Mouse (Mus musculus) left cerebral cortex, adult 9 months (tissue): ENCODE measurements at regions not wholly inside any gene's neighbourhood (a gene's known extent, or its start where the extent isn't known, plus 50 kb on each side); places are given as distances from the start of the nearest gene placed in this dataset.

ENCODE experiments used
- DNase-seq, 2 experiments: peaks; one replicate each; pipeline ENCODE4 v3.0.0; 2022; ENCODE audit warnings: low spot score in 2 of 2

DNA sequence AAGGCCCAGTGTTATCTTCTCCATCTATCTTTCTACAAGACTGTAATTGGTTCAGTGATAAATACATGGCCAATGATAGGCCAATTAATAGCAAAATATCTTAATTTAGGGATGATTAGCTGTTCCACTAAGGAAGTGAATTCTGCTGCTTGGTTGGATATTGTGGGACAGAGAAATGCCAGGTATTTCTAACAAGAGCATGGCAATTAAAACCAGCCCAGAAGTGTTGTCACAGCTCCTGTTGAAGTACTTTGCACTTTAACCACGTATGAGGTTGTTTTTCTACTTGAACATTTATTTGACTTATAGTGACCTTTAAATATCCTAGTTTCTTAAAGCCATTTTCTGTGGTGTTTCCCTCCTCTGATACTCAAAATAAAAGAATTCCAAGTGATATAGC, 65.7 kb upstream of the Acsl4 start:
- no peak for DNase-seq

- DNase-seq: no peak
These were observed 73.8 kb upstream of the Acsl4 start for GRCm38 (mm10) chrX:142464174-142464573.

GRCm38 (mm10) chrX:142464756-142465155, 74.4 kb upstream of the Acsl4 start:
- DNase-seq: no peak

DNA sequence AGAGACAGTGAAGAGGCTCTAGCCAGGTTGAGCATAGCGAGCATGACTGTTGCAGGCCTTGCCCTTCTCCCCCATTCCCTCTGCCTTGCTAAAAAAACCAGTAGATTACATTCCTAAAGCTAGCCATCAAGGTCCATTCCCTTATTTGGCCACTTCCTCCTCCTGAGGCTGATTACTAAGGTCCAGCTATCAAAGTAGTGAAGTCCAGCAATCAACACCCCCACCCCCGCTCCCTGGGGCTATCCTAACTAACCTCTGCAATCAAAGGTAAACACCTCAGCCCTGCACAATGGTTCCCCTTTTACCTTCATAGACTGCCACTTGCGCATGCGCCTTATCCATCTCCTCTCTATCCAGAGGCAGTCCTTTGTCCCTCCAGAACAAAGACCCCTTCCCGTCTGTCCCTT, 77.5 kb upstream of the Acsl4 start:
- no peak for DNase-seq

- DNase-seq: no peak
These were observed 78.1 kb upstream of the Acsl4 start for GRCm38 (mm10) chrX:142468388-142468787.

- no peak for DNase-seq
These were observed 78.8 kb upstream of the Acsl4 start for GRCm38 (mm10) chrX:142469048-142469634.

DNA sequence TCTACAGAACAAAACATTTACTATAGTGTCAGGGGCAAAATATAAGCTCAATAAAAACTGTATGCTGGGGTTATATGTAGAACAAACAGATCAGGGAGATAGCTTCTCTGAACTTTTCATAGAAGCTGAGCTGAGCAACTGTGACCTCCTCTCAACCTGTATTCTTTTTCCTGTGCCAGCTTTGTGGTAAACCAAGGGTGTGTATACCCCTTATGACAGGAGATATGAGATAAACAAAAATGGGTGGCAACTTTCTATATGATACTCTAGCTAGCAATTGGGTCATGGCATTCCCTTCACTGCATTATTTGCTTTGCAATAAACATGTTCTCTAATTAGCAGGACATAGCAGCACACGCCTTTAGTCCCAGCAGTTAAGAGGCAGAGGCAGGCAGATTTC, 79.7 kb upstream of the Acsl4 start:
- no peak for DNase-seq

DNA sequence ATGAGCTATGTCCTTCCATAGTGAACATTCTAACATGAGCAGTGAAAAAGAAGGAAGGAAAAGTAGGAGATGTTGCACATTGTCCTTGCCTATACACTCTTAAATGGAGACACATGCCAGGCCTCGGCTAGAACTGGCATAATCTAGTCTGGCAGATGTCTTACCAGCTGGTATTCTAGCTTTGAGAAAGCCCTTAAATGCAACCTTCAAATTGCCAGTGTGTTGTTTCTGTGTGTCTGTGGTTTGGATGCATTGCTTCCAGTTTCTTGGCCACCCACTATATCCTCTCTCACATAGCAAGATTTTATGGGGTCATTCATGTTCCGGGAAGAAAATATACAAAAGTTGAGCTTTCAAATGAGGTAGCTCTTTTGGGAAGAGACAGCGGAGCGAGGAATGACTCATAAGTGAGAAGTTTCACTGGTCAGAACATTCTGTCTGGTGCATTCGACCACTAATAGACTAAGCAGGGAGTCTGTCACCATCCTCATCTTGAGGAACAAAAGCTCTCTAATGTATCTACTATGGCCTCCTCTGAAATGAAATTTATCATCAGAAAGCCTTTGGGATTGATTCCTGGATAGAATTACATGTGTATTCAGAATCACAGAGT, 91.0 kb upstream of the Acsl4 start:
- DNase-seq: peak; percentile 9 to 54

GRCm38 (mm10) chrX:142488078-142488477, 97.7 kb upstream of the Acsl4 start:
- DNase-seq: no peak

DNA sequence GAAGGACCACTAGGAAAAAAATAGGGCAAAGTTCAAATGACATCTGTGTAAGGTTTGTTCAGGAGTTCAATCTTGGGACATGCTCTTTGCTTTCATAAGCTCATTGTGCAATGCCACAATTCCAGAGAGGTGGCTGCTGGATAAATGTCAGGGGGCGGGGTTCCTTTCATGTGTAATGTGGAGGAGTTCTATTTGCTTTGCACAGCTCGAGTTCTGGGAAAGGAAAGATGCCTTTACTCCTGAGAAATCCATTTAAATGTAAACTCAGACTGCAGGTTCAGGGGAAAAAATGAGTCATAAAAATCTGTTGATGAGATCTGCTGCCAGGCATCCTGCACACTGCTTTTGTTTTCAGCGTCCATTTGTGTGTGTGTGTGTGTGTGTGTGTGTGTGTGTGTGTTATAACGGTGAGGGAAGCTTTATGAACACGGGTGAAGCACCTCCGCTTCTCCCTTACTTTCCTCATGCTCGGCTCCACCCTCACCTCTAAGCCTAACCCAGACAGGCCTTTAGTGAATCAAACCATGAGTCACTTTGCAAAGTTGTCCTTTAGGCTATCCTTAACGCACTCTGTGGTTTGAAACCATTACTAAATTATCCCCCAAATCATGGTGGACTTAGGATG, 99.9 kb upstream of the Acsl4 start:
- DNase-seq: peak in 1 of 2 experiments; percentile 6

DNA sequence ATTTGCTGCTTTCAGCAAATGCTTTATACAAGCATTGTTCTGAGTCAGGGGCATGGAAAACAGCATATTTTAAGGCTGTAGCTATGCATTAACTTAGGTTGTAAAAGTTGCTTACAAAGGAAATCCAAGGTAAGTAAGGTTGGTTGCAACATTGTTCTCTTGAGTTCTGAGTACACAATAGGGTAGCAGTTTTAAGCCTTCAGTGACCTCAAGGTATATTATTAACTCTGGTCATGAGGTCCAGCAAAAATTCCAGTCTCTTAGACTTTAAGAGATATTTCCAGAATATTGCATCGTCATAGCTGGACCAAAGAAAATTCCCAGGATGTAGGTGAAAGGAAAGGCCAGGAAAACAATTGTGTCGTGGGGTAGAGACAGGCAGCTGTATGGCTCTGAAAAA, 110.8 kb upstream of the Acsl4 start:
- DNase-seq: no peak

DNA sequence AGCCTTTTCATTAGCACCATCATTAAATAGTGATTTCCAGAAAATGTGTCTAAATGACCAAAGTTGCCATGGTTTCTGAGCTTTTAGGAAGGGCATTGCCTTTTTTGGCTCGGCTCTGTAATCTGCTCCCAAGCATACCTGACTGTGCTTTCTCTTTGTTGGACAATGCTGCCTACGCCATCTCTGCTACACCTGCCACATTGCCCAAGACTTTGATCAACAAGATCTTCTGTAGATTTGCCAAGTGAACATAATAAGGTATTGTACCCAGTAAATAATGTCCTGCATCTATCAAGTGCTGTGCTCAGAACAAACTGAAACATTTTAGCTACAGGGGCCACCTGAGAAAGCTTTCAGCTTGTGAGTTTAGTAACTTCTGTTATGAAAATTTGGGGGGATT, 114.6 kb upstream of the Acsl4 start:
- no peak for DNase-seq

- no peak for DNase-seq
These were observed 117.1 kb upstream of the Acsl4 start for GRCm38 (mm10) chrX:142507475-142507874.

DNA sequence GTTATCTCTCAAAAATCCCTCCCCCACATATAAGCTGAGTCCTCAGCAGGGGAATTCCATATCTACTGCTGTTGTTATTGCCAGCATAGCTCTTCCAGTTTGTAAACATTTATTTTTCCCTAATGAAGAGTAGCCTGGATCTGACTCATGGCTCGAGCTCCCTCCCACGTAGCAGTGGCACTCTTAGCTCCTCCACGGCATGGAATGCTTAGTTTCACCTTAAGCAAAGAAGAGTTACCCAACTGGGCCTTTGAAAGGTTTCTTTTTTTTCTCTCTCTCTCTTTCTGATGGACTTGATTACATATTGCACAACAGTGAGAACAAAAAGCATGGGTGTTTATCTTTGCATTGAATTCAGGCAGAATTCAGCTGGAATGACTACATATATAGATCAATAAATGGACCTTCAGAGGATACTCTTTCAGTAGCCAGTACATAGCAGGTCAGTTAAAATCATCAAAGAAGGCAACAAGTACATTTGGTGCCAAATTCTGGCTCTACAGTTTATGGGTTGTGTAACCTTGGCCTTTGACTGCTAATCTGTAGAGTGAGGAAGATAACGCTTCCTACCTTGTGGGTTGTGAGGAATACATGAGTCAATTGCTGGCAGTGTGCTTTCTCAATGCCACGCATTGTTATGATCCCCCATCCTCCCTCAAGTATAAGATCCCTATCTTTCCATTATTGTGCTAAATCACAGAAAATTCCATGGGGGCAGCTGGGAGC, 126.2 kb upstream of the Acsl4 start:
- DNase-seq: no peak

DNA sequence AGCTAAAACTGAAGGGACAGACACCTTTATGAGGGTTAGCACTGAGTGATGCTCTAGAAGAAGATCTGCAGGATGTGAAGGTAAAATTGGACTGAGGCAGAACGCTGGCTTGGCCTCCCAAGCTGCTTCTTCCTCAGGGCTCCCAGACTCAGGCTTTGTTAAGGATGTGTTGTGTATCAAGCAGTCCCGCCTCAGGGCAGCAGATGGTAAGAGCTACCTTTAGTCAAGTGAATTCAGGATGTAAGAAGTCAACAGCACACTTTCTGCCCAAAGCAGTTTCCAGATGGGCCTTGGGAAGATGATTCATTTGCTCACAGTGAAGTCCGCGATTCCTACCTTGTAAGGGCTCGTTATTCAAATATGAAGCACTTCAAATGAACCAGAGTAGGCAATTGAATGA, 126.9 kb upstream of the Acsl4 start:
- DNase-seq: no peak

DNA sequence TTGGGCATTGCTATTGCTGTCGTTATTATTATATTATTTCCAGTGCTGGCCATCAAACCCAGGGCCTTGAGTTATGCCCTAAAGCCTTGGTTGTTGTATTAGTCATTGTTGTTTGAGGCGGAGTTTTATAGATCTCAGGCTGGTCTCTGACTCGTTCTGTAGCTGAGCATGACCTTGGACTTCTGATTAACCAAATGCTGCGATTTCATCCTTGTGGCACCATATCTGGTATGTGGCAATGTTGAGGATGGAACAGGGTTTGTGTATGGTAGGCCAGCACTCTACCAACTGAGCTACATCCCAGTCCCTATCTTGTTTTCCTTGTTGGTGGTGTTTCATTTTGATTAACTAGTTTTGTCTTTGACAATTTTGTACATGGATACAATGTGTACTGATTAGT, 130.7 kb upstream of the Acsl4 start:
- DNase-seq: no peak

- no peak for DNase-seq
These were observed 136.6 kb upstream of the Acsl4 start for GRCm38 (mm10) chrX:142526953-142527352.

- DNase-seq: no peak
These were observed 139.6 kb upstream of the Acsl4 start for GRCm38 (mm10) chrX:142529892-142530291.

DNA sequence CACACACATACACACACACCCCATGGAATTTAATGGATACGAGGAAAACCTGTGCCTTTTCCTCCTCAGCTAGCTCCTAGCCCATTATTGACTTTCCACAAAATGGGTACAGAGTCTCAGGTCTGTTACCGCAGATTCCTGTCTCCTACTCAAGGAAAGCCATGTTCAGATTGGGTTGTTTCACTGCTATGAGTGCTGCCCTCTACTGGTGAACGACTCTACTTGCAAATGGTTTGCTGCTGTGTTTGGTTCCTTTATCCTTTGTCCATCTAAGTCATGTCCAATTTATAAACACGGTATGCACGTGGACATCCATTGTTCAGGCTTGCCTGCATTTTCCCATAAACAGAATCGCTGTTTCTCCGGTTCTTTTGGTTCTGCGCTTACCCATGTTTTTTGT, 144.4 kb upstream of the Acsl4 start:
- no peak for DNase-seq

- no peak for DNase-seq
These were observed 145.2 kb upstream of the Acsl4 start for GRCm38 (mm10) chrX:142535540-142535939.

GRCm38 (mm10) chrX:142535954-142536353, 145.3 kb upstream of the Tmem164 start:
- DNase-seq: no peak

DNA sequence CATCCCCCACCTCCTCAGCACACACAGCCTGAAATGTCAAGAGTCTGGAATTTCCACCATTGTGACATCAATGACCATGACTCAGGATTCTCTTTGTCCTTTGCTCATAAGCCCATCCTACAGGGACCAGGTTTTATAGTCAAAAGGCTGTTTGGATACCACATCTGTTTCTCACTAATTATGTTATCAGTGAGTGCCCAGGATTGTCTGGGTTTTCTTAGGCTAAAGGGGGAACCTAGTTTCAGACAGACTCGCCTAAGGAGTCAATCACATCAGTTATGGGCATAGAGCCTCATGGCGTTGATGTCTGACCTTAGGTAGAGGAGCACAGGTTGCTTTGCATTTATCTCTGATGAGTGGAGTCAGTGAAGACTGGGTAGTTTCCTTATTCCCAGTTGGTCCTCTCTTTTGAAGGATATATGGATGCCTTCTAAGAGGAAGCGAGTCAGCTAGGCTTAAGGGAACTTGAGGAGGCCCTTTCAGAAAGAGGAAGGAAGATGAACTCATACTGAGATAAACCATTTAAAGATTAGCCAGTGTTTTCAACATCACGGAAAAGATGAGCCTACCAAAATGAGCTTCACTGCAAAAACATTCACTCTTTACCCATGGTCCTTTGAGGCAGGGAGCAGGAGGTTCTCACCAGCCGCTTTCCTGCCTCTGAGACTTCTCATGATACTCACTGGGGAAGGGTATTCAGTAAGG, 143.8 kb upstream of the Tmem164 start:
- no peak for DNase-seq
